Mouse (Mus musculus): ENCODE results near the gene Aamdc. TPM values are rescaled to one million over a fixed set of nuclear protein-coding genes. Genes with fewer than 3 reads are reported as not detected.

Gene Aamdc
- polyA plus RNA-seq, 1 experiment from 2014 or later = 50.9 TPM

GRCm38 (mm10) chr7:97546462-97546861, 32.8 kb downstream of the Aamdc start:
- no peak for ATAC-seq
- H3K27me3 ChIP-seq (replicated peaks; ENCODE audit: control insufficient read depth, insufficient read depth, low read length) = no peaks in the 10 kb centered on the region
- H3K4me1 ChIP-seq (replicated peaks; ENCODE audit: control insufficient read depth, insufficient read depth, low read length) = no peaks in the 10 kb centered on the region
- H3K4me2 ChIP-seq (ENCODE audit: low read length) = no peak overlapping the region
- WGBS = 86% methylated on average over 2 of the region's 2 CpGs
- H3K9me3 ChIP-seq (ENCODE audit: control insufficient read depth, low read length) = no peaks in the 10 kb centered on the region
- no peak overlapping the region for H3K4me3 ChIP-seq (replicated peaks; ENCODE audit: low read length)
- H3K27ac ChIP-seq (ENCODE audit: low read length) = no peak overlapping the region
- peaks cover 6% of the 10 kb centered on the region; the same call in 1 of the 2 replicates for H3K36me3 ChIP-seq (ENCODE audit: control insufficient read depth, insufficient read depth)
- no peak overlapping the region for H3K9ac ChIP-seq (replicated peaks; ENCODE audit: low read depth, low read length)

- WGBS = 93% methylated on average over 5 of the region's 5 CpGs
- H3K27me3 ChIP-seq (replicated peaks; ENCODE audit: control insufficient read depth, insufficient read depth, low read length) = no peaks in the 10 kb centered on the region
- no peak overlapping the region for H3K27ac ChIP-seq (ENCODE audit: low read length)
- no peak overlapping the region for H3K4me2 ChIP-seq (ENCODE audit: low read length)
- no peak overlapping the region for H3K9ac ChIP-seq (replicated peaks; ENCODE audit: low read depth, low read length)
- H3K4me3 ChIP-seq (replicated peaks; ENCODE audit: low read length) = no peak overlapping the region
- H3K36me3 ChIP-seq (ENCODE audit: control insufficient read depth, insufficient read depth) = peaks cover 23% of the 10 kb centered on the region
- ATAC-seq = no peak
- no peaks in the 10 kb centered on the region for H3K4me1 ChIP-seq (replicated peaks; ENCODE audit: control insufficient read depth, insufficient read depth, low read length)
- H3K9me3 ChIP-seq (ENCODE audit: control insufficient read depth, low read length) = no peaks in the 10 kb centered on the region
These were observed 42.7 kb downstream of the Aamdc start for GRCm38 (mm10) chr7:97536571-97536970.

- Histone ChIP-seq H3K36me3 (ENCODE audit: control insufficient read depth, insufficient read depth) (peaks cover 29% of the 10 kb centered on the region), H3K27ac (ENCODE audit: low read length) (no peak overlapping the region), H3K27me3 (replicated peaks; ENCODE audit: control insufficient read depth, insufficient read depth, low read length) (no peaks in the 10 kb centered on the region), H3K9me3 (ENCODE audit: control insufficient read depth, low read length) (peaks cover 2% of the 10 kb centered on the region; the same call in 1 of the 2 replicates), H3K9ac (replicated peaks; ENCODE audit: low read depth, low read length) (no peak overlapping the region), H3K4me2 (ENCODE audit: low read length) (no peak overlapping the region), H3K4me3 (replicated peaks; ENCODE audit: low read length) (no peak overlapping the region), H3K4me1 (replicated peaks; ENCODE audit: control insufficient read depth, insufficient read depth, low read length) (no peaks in the 10 kb centered on the region)
- ATAC-seq = no peak
- WGBS = 75% methylated on average over 5 of the region's 5 CpGs
These were observed 43.8 kb downstream of the Aamdc start for GRCm38 (mm10) chr7:97535531-97535930.

- 21% methylated on average over 2 of the region's 2 CpGs for WGBS
- Histone ChIP-seq H3K4me3 (replicated peaks; ENCODE audit: low read length) (no peak overlapping the region), H3K4me2 (ENCODE audit: low read length) (no peak overlapping the region), H3K9me3 (ENCODE audit: control insufficient read depth, low read length) (no peaks in the 10 kb centered on the region), H3K4me1 (replicated peaks; ENCODE audit: control insufficient read depth, insufficient read depth, low read length) (peaks cover 8% of the 10 kb centered on the region), H3K36me3 (ENCODE audit: control insufficient read depth, insufficient read depth) (peaks cover 19% of the 10 kb centered on the region), H3K9ac (replicated peaks; ENCODE audit: low read depth, low read length) (no peak overlapping the region), H3K27me3 (replicated peaks; ENCODE audit: control insufficient read depth, insufficient read depth, low read length) (no peaks in the 10 kb centered on the region), H3K27ac (ENCODE audit: low read length) (peak overlapping the region; percentile 44)
- peak; percentile 88 for ATAC-seq
These were observed 59.4 kb downstream of the Aamdc start for GRCm38 (mm10) chr7:97519935-97520334.

- H3K36me3 ChIP-seq (ENCODE audit: control insufficient read depth, insufficient read depth) = peaks cover 22% of the 10 kb centered on the region
- H3K27ac ChIP-seq (ENCODE audit: low read length) = no peak overlapping the region
- H3K4me1 ChIP-seq (replicated peaks; ENCODE audit: control insufficient read depth, insufficient read depth, low read length) = peaks cover 10% of the 10 kb centered on the region
- 45% methylated on average over 1 of the region's 1 CpGs for WGBS
- H3K9ac ChIP-seq (replicated peaks; ENCODE audit: low read depth, low read length) = no peak overlapping the region
- H3K4me2 ChIP-seq (ENCODE audit: low read length) = no peak overlapping the region
- no peak overlapping the region for H3K4me3 ChIP-seq (replicated peaks; ENCODE audit: low read length)
- no peaks in the 10 kb centered on the region for H3K27me3 ChIP-seq (replicated peaks; ENCODE audit: control insufficient read depth, insufficient read depth, low read length)
- peak; percentile 61 for ATAC-seq
- H3K9me3 ChIP-seq (ENCODE audit: control insufficient read depth, low read length) = no peaks in the 10 kb centered on the region
These were observed 64.5 kb downstream of the Aamdc start for GRCm38 (mm10) chr7:97514786-97515185.

GRCm38 (mm10) chr7:97500555-97501209, 78.6 kb downstream of the Aamdc start:
- Histone ChIP-seq H3K27ac (ENCODE audit: low read length) (no peak overlapping the region), H3K9me3 (ENCODE audit: control insufficient read depth, low read length) (no peaks in the 10 kb centered on the region), H3K4me3 (replicated peaks; ENCODE audit: low read length) (no peak overlapping the region), H3K4me1 (replicated peaks; ENCODE audit: control insufficient read depth, insufficient read depth, low read length) (no peaks in the 10 kb centered on the region), H3K27me3 (replicated peaks; ENCODE audit: control insufficient read depth, insufficient read depth, low read length) (no peaks in the 10 kb centered on the region), H3K4me2 (ENCODE audit: low read length) (no peak overlapping the region), H3K9ac (replicated peaks; ENCODE audit: low read depth, low read length) (no peak overlapping the region), H3K36me3 (ENCODE audit: control insufficient read depth, insufficient read depth) (no peaks in the 10 kb centered on the region)
- 57% methylated on average over 5 of the region's 5 CpGs for WGBS
- ATAC-seq = peak; percentile 79

Other genes starting within 250 kb of the Aamdc start
- 3.9 and 4.4 TPM in 2 replicates for gene Usp35, start 247.5 kb downstream of the Aamdc start, polyA plus RNA-seq (2015; fragmentation: Nextera tagmentation; extraction: Ambion mirVana)
- gene Kctd21, start 247.2 kb downstream of the Aamdc start, polyA plus RNA-seq (2015; fragmentation: Nextera tagmentation; extraction: Ambion mirVana) = 7.5 and 7.8 TPM in 2 replicates
- gene Alg8, start 207.9 kb downstream of the Aamdc start, polyA plus RNA-seq (2015; fragmentation: Nextera tagmentation; extraction: Ambion mirVana) = 18.6 and 19.1 TPM in 2 replicates
- gene Ndufc2, start 179.5 kb downstream of the Aamdc start, polyA plus RNA-seq (2015; fragmentation: Nextera tagmentation; extraction: Ambion mirVana) = 398 and 425 TPM in 2 replicates
- 4.6 and 5.3 TPM in 2 replicates for gene Thrsp, start 161.8 kb downstream of the Aamdc start, polyA plus RNA-seq (2015; fragmentation: Nextera tagmentation; extraction: Ambion mirVana)
- 1.9 and 2.2 TPM in 2 replicates for gene Kctd14, start 128.2 kb downstream of the Aamdc start, polyA plus RNA-seq (2015; fragmentation: Nextera tagmentation; extraction: Ambion mirVana)
- 47.6 and 55.5 TPM in 2 replicates for gene Ints4, start 98.5 kb downstream of the Aamdc start, polyA plus RNA-seq (2015; fragmentation: Nextera tagmentation; extraction: Ambion mirVana)
- gene Rsf1, start 392 bp upstream of the Aamdc start, polyA plus RNA-seq (2015; fragmentation: Nextera tagmentation; extraction: Ambion mirVana) = 34.7 and 36.3 TPM in 2 replicates
- gene Clns1a, start 117.1 kb upstream of the Aamdc start, polyA plus RNA-seq (2015; fragmentation: Nextera tagmentation; extraction: Ambion mirVana) = 213 and 217 TPM in 2 replicates
- 8.7 and 11.5 TPM in 2 replicates for gene Aqp11, start 158.8 kb upstream of the Aamdc start, polyA plus RNA-seq (2015; fragmentation: Nextera tagmentation; extraction: Ambion mirVana)
- 147 TPM in 2 replicates for gene Pak1, start 209.0 kb upstream of the Aamdc start, polyA plus RNA-seq (2015; fragmentation: Nextera tagmentation; extraction: Ambion mirVana)

Data from forebrain, embryonic 16.5 days (tissue).